Mouse (Mus musculus): Measurements from ENCODE around the gene Slc22a7. TPM values are rescaled to one million over a fixed set of nuclear protein-coding genes. Genes with fewer than 3 reads are reported as not detected.
A peak's percentile ranks its signal among the peaks of the same experiment; 100 is the strongest.

The Slc22a7 gene
- polyA plus RNA-seq, 1 experiment from 2014 or later = not detected

GRCm38 (mm10) chr17:46418628-46419027, 19.6 kb downstream of the Slc22a7 start:
- no peak overlapping the region for H3K4me2 ChIP-seq (ENCODE audit: low read depth, low read length)
- 74% methylated on average over 5 of the region's 5 CpGs for WGBS
- no peak overlapping the region for H3K4me3 ChIP-seq (ENCODE audit: low read depth, low read length)
- no peaks in the 10 kb centered on the region for H3K27me3 ChIP-seq (ENCODE audit: control insufficient read depth, insufficient read depth, low read length)
- H3K9ac ChIP-seq (replicated peaks; ENCODE audit: low read depth, low read length) = no peak overlapping the region
- no peaks in the 10 kb centered on the region for H3K9me3 ChIP-seq (ENCODE audit: control insufficient read depth, low read length)
- H3K4me1 ChIP-seq (ENCODE audit: control insufficient read depth, insufficient read depth, low read length) = no peaks in the 10 kb centered on the region
- H3K27ac ChIP-seq (ENCODE audit: low read depth, low read length) = no peak overlapping the region
- ATAC-seq (ENCODE audit: low read depth) = no peak
- H3K36me3 ChIP-seq (ENCODE audit: control insufficient read depth, insufficient read depth, low read length) = peaks cover 12% of the 10 kb centered on the region; the same call in 1 of the 2 replicates

GRCm38 (mm10) chr17:46408478-46408877, 29.8 kb downstream of the Slc22a7 start:
- H3K9ac ChIP-seq (replicated peaks; ENCODE audit: low read depth, low read length) = no peak overlapping the region
- H3K4me2 ChIP-seq (ENCODE audit: low read depth, low read length) = no peak overlapping the region
- no peaks in the 10 kb centered on the region for H3K9me3 ChIP-seq (ENCODE audit: control insufficient read depth, low read length)
- no peak overlapping the region for H3K4me3 ChIP-seq (ENCODE audit: low read depth, low read length)
- H3K27ac ChIP-seq (ENCODE audit: low read depth, low read length) = no peak overlapping the region
- no peaks in the 10 kb centered on the region for H3K4me1 ChIP-seq (ENCODE audit: control insufficient read depth, insufficient read depth, low read length)
- H3K36me3 ChIP-seq (ENCODE audit: control insufficient read depth, insufficient read depth, low read length) = peaks cover 52% of the 10 kb centered on the region
- H3K27me3 ChIP-seq (ENCODE audit: control insufficient read depth, insufficient read depth, low read length) = no peaks in the 10 kb centered on the region
- ATAC-seq (ENCODE audit: low read depth) = no peak
- WGBS = 26% methylated on average over 3 of the region's 3 CpGs

GRCm38 (mm10) chr17:46394631-46395030, 43.6 kb downstream of the Slc22a7 start:
- Histone ChIP-seq H3K4me1 (ENCODE audit: control insufficient read depth, insufficient read depth, low read length) (no peaks in the 10 kb centered on the region), H3K9ac (replicated peaks; ENCODE audit: low read depth, low read length) (no peak overlapping the region), H3K4me2 (ENCODE audit: low read depth, low read length) (no peak overlapping the region), H3K36me3 (ENCODE audit: control insufficient read depth, insufficient read depth, low read length) (peaks cover 19% of the 10 kb centered on the region), H3K27me3 (ENCODE audit: control insufficient read depth, insufficient read depth, low read length) (no peaks in the 10 kb centered on the region), H3K4me3 (ENCODE audit: low read depth, low read length) (no peak overlapping the region), H3K9me3 (ENCODE audit: control insufficient read depth, low read length) (no peaks in the 10 kb centered on the region), H3K27ac (ENCODE audit: low read depth, low read length) (no peak overlapping the region)
- no peak for ATAC-seq (ENCODE audit: low read depth)
- WGBS = 96% methylated on average over 1 of the region's 1 CpGs

GRCm38 (mm10) chr17:46393012-46393411, 45.2 kb downstream of the Slc22a7 start:
- Histone ChIP-seq H3K9me3 (ENCODE audit: control insufficient read depth, low read length) (no peaks in the 10 kb centered on the region), H3K4me2 (ENCODE audit: low read depth, low read length) (no peak overlapping the region), H3K36me3 (ENCODE audit: control insufficient read depth, insufficient read depth, low read length) (peaks cover 22% of the 10 kb centered on the region), H3K4me3 (ENCODE audit: low read depth, low read length) (no peak overlapping the region), H3K27ac (ENCODE audit: low read depth, low read length) (no peak overlapping the region), H3K4me1 (ENCODE audit: control insufficient read depth, insufficient read depth, low read length) (no peaks in the 10 kb centered on the region), H3K9ac (replicated peaks; ENCODE audit: low read depth, low read length) (no peak overlapping the region), H3K27me3 (ENCODE audit: control insufficient read depth, insufficient read depth, low read length) (no peaks in the 10 kb centered on the region)
- WGBS = 55% methylated on average over 2 of the region's 2 CpGs
- peak; percentile 54; the same call in 1 of the 2 replicates for ATAC-seq (ENCODE audit: low read depth)

- Histone ChIP-seq H3K4me2 (ENCODE audit: low read depth, low read length) (no peak overlapping the region), H3K27ac (ENCODE audit: low read depth, low read length) (no peak overlapping the region), H3K9ac (replicated peaks; ENCODE audit: low read depth, low read length) (no peak overlapping the region), H3K27me3 (ENCODE audit: control insufficient read depth, insufficient read depth, low read length) (no peaks in the 10 kb centered on the region), H3K9me3 (ENCODE audit: control insufficient read depth, low read length) (no peaks in the 10 kb centered on the region), H3K4me3 (ENCODE audit: low read depth, low read length) (no peak overlapping the region), H3K36me3 (ENCODE audit: control insufficient read depth, insufficient read depth, low read length) (peaks cover 14% of the 10 kb centered on the region; the same call in 1 of the 2 replicates), H3K4me1 (ENCODE audit: control insufficient read depth, insufficient read depth, low read length) (peaks cover 14% of the 10 kb centered on the region)
- WGBS = 90% methylated on average over 3 of the region's 3 CpGs
- ATAC-seq (ENCODE audit: low read depth) = no peak
These were observed 50.1 kb downstream of the Slc22a7 start for GRCm38 (mm10) chr17:46388200-46388599.

- Histone ChIP-seq H3K27me3 (ENCODE audit: control insufficient read depth, insufficient read depth, low read length) (no peaks in the 10 kb centered on the region), H3K9me3 (ENCODE audit: control insufficient read depth, low read length) (no peaks in the 10 kb centered on the region), H3K9ac (replicated peaks; ENCODE audit: low read depth, low read length) (peak overlapping the region; percentile 94), H3K27ac (ENCODE audit: low read depth, low read length) (peak overlapping the region; percentile 92), H3K4me3 (ENCODE audit: low read depth, low read length) (peak overlapping the region; percentile 94), H3K4me2 (ENCODE audit: low read depth, low read length) (peak overlapping the region; percentile 57), H3K4me1 (ENCODE audit: control insufficient read depth, insufficient read depth, low read length) (peaks cover 14% of the 10 kb centered on the region), H3K36me3 (ENCODE audit: control insufficient read depth, insufficient read depth, low read length) (peaks cover 10% of the 10 kb centered on the region; the same call in 1 of the 2 replicates)
- WGBS = under 1% methylated on average over 44 of the region's 70 CpGs
- ATAC-seq (ENCODE audit: low read depth) = peak; percentile 47
These were observed 54.0 kb downstream of the Slc22a7 start for GRCm38 (mm10) chr17:46384061-46384801.

- peak within 1 kb of the TSS; percentile 92 for H3K27ac ChIP-seq (ENCODE audit: low read depth, low read length)
- peak within 1 kb of the TSS; percentile 57 for H3K4me2 ChIP-seq (ENCODE audit: low read depth, low read length)
- peak within 1 kb of the TSS; percentile 94 for H3K9ac ChIP-seq (replicated peaks; ENCODE audit: low read depth, low read length)
- peaks cover 14% of the 10 kb centered on the region for H3K4me1 ChIP-seq (ENCODE audit: control insufficient read depth, insufficient read depth, low read length)
- H3K9me3 ChIP-seq (ENCODE audit: control insufficient read depth, low read length) = no peaks in the 10 kb centered on the region
- ATAC-seq (ENCODE audit: low read depth) = peak; percentile 96
- under 1% methylated on average over 67 of the region's 105 CpGs for WGBS
- H3K27me3 ChIP-seq (ENCODE audit: control insufficient read depth, insufficient read depth, low read length) = no peaks in the 10 kb centered on the region
- peaks cover 7% of the 10 kb centered on the region; the same call in 1 of the 2 replicates for H3K36me3 ChIP-seq (ENCODE audit: control insufficient read depth, insufficient read depth, low read length)
- H3K4me3 ChIP-seq (ENCODE audit: low read depth, low read length) = peak within 1 kb of the TSS; percentile 94
These were observed 54.8 kb downstream of the Slc22a7 start, which contains the start of gene Zfp318 for GRCm38 (mm10) chr17:46383294-46384060. Zfp318 (plus strand) TSS chr17:46383731.
